Mouse (Mus musculus) thymus, adult 2 months (tissue): Measurements from ENCODE around the gene Carmil1. TPM values are rescaled to one million over a fixed set of nuclear protein-coding genes. Genes with fewer than 3 reads are reported as not detected.
"Not testable (repeated sequence)": the region's sequence is repeated elsewhere in the genome, so short reads cannot be mapped to it uniquely, and the experiment has no call there.

Source experiments
- DNase-seq: peaks from one replicate; pipeline ENCODE4 v3.0.0; 2021
- H3K27ac ChIP-seq: fragments of 200-500 bp; 2 replicates; pipeline ENCODE4 v1.5.1; 2012; ENCODE audit warnings: low read length, control low read depth; ENCODE audit not compliant: control insufficient read depth, insufficient read depth
- H3K27me3 ChIP-seq: fragments of 200-500 bp; 2 replicates; pipeline ENCODE4 v1.6.1; 2012; ENCODE audit warnings: mild to moderate bottlenecking, low read length, moderate library complexity, mixed read lengths; ENCODE audit not compliant: control insufficient read depth, insufficient read depth
- H3K36me3 ChIP-seq: fragments of 200-500 bp; 2 replicates; pipeline ENCODE4 v1.6.1; 2012; ENCODE audit warnings: mild to moderate bottlenecking, low read length, moderate library complexity; ENCODE audit not compliant: control insufficient read depth, insufficient read depth
- H3K4me1 ChIP-seq: fragments of 200-500 bp; replicated peaks from 2 replicates; pipeline ENCODE4 v1.6.1; 2012; ENCODE audit warnings: low read length; ENCODE audit not compliant: control insufficient read depth, insufficient read depth
- H3K4me3 ChIP-seq: fragments of 200-500 bp; 2 replicates; pipeline ENCODE4 v1.5.1; 2012; ENCODE audit warnings: mild to moderate bottlenecking, low read length, control low read depth, moderate library complexity; ENCODE audit not compliant: control insufficient read depth, insufficient read depth
- CTCF ChIP-seq: fragments of 200-500 bp; IDR thresholded peaks from 2 replicates; pipeline ENCODE4 v1.5.1; 2012; ENCODE audit warnings: mild to moderate bottlenecking, control low read depth, low read length, moderate library complexity, borderline replicate concordance; ENCODE audit not compliant: control insufficient read depth, poor library complexity, insufficient read depth; ENCODE audit errors: extremely low read depth
- POLR2A ChIP-seq: fragments of 200-500 bp; IDR thresholded peaks from 2 replicates; pipeline ENCODE4 v1.6.1; 2012; ENCODE audit warnings: mild to moderate bottlenecking, low read length, control low read depth, moderate library complexity; ENCODE audit not compliant: control insufficient read depth, poor library complexity, insufficient read depth; ENCODE audit errors: extremely low read depth
- WGBS: fragments of 180-500 bp; shearing (Covaris S2); methylation state at CpG from one replicate; pipeline ENCODE4 v1.1.7; 2018; 5-methylcytosine and 5-hydroxymethylcytosine counted together
- polyA plus RNA-seq: library from polyadenylated mRNA; depleted of rRNA; stranded (reverse); fragments of >200 nt; gene quantifications from 2 replicates; pipeline ENCODE4 v1.2.3, GENCODE M21; 2012

Carmil1 gene
- polyA plus RNA-seq, 1 experiment, result 2.1 TPM

DNA sequence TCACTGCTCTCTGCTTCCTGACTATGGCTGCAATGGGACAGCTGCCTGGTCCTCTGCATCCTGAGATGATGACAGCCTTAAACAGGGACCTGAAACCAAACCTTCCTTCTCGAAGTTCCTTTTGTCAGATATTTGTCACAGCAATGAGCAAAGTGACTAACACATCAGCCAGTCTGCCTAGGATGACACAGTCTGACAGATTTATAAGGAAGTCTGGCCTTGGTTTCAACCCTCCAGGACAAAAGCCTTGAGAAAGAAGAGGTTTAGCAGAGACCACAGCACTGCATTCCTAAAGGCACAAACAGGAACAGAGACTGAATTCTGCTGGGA lies 175.3 kb downstream of the Carmil1 start:
- H3K27ac ChIP-seq, result no peak overlapping the region
- H3K4me1 ChIP-seq, result no peaks in the 10 kb centered on the region
- 65% methylated on average over 1 of the region's 1 CpGs for WGBS
- H3K4me3 ChIP-seq, result no peak overlapping the region
- no peak for DNase-seq
- no peaks in the 10 kb centered on the region for H3K36me3 ChIP-seq
- no peak for TF ChIP-seq POLR2A
- no peak for TF ChIP-seq CTCF
- H3K27me3 ChIP-seq, result no peaks in the 10 kb centered on the region

DNA sequence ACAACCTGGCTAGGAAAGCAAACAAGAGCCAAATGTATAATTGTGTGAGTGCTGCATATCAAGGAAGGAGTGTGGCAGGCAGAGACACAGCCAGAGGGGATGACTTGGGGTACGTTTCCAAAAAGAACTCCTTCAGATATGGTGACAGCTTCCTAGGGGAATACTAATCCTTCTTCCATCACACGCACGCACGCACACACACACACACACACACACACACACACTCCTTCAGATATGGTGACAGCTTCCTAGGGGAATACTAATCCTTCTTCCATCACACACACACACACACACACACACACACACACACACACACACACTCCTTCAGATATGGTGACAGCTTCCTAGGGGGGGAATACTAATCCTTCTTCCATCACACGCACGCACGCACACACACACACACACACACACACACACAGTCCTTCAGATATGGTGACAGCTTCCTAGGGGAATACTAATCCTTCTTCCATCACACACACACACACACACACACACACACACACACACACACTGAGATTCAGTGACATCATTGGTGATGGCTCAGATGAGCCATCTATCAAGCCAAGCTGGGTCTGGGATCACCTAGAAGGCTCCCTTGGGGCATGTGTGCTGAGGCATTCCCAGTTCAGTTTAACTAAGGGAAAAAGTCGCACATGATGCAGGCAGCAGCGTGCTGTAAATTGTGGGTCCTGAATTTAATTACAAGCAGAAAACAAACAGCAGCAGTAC lies 175.8 kb downstream of the Carmil1 start:
- WGBS, result 78% methylated on average over 9 of the region's 9 CpGs
- H3K27ac ChIP-seq, H3K4me1 ChIP-seq, H3K27me3 ChIP-seq, H3K4me3 ChIP-seq, H3K36me3 ChIP-seq, DNase-seq: not testable (repeated sequence)

DNA sequence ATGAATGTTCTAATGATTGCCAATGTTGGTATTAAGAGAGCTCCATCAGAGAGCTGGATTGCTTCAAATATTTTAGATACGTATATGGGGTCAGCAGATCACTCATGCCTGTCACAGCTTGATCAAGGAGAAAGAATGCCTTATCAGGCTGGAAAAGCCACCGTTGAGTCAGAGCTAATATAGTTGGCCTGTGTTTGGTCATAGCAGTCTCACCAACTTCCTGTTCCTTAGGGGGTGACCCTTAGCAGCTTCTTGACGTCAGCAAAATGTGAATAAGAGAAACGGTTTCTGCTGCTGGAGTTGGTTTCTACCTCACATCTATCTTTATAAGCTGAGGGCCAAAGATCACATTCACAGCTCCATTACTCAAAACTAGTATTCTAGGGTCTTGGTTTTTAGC lies 176.6 kb downstream of the Carmil1 start:
- WGBS, result 43% methylated on average over 4 of the region's 4 CpGs
- TF ChIP-seq POLR2A (no peak), CTCF (no peak)
- H3K27me3 ChIP-seq, result no peaks in the 10 kb centered on the region
- no peaks in the 10 kb centered on the region for H3K36me3 ChIP-seq
- H3K4me3 ChIP-seq, result no peak overlapping the region
- H3K27ac ChIP-seq, result no peak overlapping the region
- H3K4me1 ChIP-seq, result no peaks in the 10 kb centered on the region
- DNase-seq, result no peak

DNA sequence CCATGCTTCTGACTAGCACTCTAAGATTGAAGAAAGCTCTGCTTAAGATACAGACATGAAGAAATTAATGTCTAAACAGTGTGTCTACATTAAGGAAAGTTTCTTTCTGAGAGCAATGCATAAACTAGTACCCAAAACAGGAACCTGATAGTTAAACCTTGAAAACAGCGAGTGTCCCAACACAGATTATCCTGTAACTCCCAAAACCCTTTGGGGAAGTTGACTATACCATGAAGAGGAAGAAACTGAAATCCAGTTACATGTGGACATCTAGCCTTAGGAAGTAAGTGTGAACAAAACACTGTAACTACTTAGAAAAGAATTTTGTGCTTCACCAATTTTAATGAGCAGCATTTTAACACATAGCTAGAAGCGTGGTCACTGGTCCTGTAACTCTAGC lies 177.4 kb downstream of the Carmil1 start:
- no peak overlapping the region for H3K4me3 ChIP-seq
- H3K36me3 ChIP-seq, result no peaks in the 10 kb centered on the region
- WGBS, result 93% methylated on average over 2 of the region's 2 CpGs
- H3K4me1 ChIP-seq, result no peaks in the 10 kb centered on the region
- TF ChIP-seq CTCF, result no peak
- TF ChIP-seq POLR2A, result no peak
- H3K27me3 ChIP-seq, result no peaks in the 10 kb centered on the region
- no peak overlapping the region for H3K27ac ChIP-seq
- no peak for DNase-seq

DNA sequence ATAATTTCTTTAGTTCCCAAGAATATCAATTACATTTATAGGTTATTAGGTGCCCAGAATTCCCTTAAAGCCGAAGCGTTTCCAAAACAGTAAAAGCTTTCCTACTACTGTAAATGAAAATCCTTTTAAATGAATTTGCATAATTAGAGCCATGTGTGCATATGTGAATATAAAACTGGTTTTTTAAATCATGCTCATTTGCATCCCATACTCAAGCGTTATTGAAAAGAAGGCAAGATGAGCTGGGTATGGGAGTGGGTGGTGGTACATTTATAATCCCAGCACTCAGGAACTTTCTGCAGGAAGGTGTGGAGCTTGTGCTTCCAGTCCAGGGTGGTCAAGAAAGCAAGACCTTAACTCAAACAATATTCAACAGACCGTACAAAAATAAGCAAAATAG lies 178.3 kb downstream of the Carmil1 start:
- Histone ChIP-seq H3K27me3 (no peaks in the 10 kb centered on the region), H3K36me3 (no peaks in the 10 kb centered on the region), H3K27ac (no peak overlapping the region), H3K4me3 (no peak overlapping the region), H3K4me1 (no peaks in the 10 kb centered on the region)
- WGBS, result 98% methylated on average over 4 of the region's 4 CpGs
- DNase-seq, result no peak
- TF ChIP-seq CTCF (no peak), POLR2A (no peak)

DNA sequence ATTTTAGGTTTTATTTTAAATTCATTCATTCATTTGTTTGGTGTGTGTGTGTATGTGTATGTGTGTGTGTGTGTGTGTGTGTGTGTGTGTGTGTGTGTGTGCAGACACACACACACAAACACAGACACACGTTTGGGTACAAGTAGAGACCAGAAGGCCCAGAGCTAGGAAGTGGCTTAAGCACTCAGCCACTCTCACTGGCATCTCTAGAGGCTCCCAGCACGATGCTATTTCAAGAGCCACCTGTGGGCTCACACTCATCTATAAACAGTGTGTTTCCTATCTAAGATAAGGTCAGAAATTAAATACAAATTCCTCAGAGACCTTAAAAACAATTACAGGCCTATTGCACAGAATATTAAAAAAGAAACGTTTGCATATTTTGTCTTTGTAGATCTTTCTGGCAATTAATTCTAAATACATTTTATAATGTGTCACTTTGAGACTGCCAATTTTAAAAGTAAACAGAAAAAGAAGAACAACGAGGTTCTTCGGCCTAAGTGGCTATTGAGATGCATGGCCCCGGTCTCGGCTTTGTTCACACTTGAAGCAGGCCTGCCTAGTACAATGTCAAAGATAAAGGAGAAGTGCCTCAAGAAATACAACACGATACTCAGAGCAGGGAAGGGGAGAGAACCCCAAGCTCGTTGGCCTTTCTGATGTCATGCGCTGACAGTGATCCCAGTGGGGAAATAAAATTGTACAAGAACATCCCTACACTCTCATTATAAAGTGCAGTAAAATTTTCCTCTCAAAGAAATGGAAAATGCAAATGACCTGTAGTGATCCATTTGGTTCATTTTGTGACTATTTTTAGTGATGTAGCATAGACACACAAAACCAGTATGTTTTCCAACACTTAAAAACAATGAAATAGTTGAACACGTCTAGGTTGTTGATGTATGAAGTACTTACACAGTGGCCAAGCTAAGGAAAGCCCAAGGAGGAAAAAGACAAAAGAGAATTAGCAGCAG lies 179.2 kb downstream of the Carmil1 start:
- no peak overlapping the region for H3K27ac ChIP-seq
- no peaks in the 10 kb centered on the region for H3K36me3 ChIP-seq
- H3K4me1 ChIP-seq, result no peaks in the 10 kb centered on the region
- DNase-seq, result no peak
- H3K27me3 ChIP-seq, result no peaks in the 10 kb centered on the region
- 86% methylated on average over 11 of the region's 11 CpGs for WGBS
- TF ChIP-seq CTCF, result no peak
- TF ChIP-seq POLR2A, result no peak
- no peak overlapping the region for H3K4me3 ChIP-seq
